Mouse (Mus musculus): ENCODE data around the gene Col11a2.

DNA sequence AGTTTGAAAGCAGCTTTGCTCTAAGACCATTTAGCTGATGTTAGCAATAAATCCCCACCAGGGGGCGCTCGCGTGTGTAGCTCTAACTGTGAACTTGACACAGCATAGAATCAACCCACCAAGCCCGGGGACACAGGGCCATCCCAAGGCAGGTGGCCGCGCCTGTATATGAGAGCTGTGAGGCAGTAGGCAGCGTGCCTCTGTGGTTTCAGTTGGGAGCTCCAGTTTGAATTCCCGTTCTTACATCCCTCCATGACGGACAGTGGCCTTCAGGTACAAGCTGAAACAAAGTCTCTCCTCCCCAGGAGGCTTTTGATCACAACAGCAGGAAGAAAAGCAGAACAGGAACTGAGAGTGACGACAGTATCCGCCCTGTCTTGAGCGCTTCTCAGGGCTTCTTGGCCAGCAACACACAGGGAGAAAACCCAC lies 62.4 kb downstream of the Col11a2 start:
- TF ChIP-seq EP300 (IDR thresholded peaks at IDR 0.05; ENCODE audit: insufficient read depth, low read depth, low read length) (peak; percentile 57; the same call in 1 of the 2 replicates), CTCF (IDR thresholded peaks at IDR 0.05) (peak; percentile 97), POLR2A (IDR thresholded peaks at IDR 0.05; ENCODE audit: insufficient read depth, low read depth, low read length) (no peak)
